Mouse (Mus musculus) forebrain, embryonic 10.5 days (tissue): ENCODE measurements around the gene Lrch4. TPM values are rescaled to one million over a fixed set of nuclear protein-coding genes. Genes with fewer than 3 reads are reported as not detected.

Source experiments
- DNase-seq: peaks from one replicate; pipeline ENCODE4 v3.0.0-alpha.2; 2017; ENCODE audit warnings: low spot score; ENCODE audit errors: extremely low spot score
- H3K27ac ChIP-seq: fragments of 300-500 bp; sonication (generic); 2 replicates; pipeline ENCODE4 v1.5.1; 2016; ENCODE audit warnings: mild to moderate bottlenecking
- H3K27me3 ChIP-seq: fragments of 300-500 bp; sonication (generic); 2 replicates; pipeline ENCODE4 v1.6.1; 2016; ENCODE audit warnings: mild to moderate bottlenecking; ENCODE audit not compliant: poor library complexity, severe bottlenecking
- H3K36me3 ChIP-seq: fragments of 300-500 bp; sonication (generic); replicated peaks from 2 replicates; pipeline ENCODE4 v1.6.1; 2016; ENCODE audit warnings: mild to moderate bottlenecking, moderate library complexity
- H3K4me1 ChIP-seq: fragments of 300-500 bp; sonication (generic); 2 replicates; pipeline ENCODE4 v1.6.1; 2016
- H3K4me3 ChIP-seq: fragments of 300-500 bp; sonication (generic); 2 replicates; pipeline ENCODE4 v1.5.1; 2016; ENCODE audit warnings: mild to moderate bottlenecking, moderate library complexity
- H3K9me3 ChIP-seq: fragments of 300-500 bp; sonication (generic); 2 replicates; pipeline ENCODE4 v1.6.1; 2016; ENCODE audit warnings: mild to moderate bottlenecking, moderate library complexity
- WGBS: fragments of 180-500 bp; shearing (Covaris S2); methylation state at CpG from one replicate; pipeline ENCODE4 v1.1.7; 2016; 5-methylcytosine and 5-hydroxymethylcytosine counted together
- polyA plus RNA-seq: library from polyadenylated mRNA; unstranded; fragments of >200 nt; fragmentation: Nextera tagmentation; extraction: Ambion mirVana; gene quantifications from 2 replicates; pipeline ENCODE4 v1.2.1, GENCODE M21; 2016

Gene Lrch4
- polyA plus RNA-seq, 1 experiment from 2014 or later, result 29.0 TPM

DNA sequence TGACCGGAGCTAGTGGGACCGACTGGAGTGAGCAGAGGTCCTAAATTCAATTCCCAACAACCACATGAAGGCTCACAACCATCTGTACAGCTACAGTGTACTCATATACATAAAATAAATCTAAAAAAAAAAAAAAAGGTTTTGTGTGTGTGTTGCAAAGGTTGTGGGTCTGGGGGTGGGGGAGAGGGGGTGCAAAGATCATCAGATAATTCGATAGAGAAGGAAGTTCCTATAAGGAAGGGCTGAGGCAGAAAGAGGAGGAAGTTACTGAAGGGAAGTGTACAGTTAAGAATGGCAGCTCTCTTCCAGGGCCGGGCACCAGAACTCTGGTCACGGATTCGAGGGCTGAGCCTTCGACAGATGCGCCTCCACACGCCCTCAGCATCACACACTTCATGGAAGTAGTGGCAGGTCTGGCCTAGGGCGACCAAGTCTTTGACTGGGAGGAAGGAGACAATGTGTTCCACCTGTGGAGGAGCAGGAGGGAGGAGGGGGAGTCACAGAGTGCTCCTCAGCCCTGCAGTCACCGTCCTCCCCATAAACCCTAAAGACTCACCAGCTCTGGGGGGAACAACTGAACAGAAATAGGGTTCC is 4.9 kb upstream of the Lrch4 start:
- Histone ChIP-seq H3K4me1 (peaks cover 33% of the 10 kb centered on the region), H3K36me3 (no peaks in the 10 kb centered on the region), H3K27ac (no peak overlapping the region), H3K4me3 (no peak overlapping the region), H3K27me3 (no peaks in the 10 kb centered on the region), H3K9me3 (no peaks in the 10 kb centered on the region)
- no peak for DNase-seq
- 85% methylated on average over 11 of the region's 11 CpGs for WGBS

DNA sequence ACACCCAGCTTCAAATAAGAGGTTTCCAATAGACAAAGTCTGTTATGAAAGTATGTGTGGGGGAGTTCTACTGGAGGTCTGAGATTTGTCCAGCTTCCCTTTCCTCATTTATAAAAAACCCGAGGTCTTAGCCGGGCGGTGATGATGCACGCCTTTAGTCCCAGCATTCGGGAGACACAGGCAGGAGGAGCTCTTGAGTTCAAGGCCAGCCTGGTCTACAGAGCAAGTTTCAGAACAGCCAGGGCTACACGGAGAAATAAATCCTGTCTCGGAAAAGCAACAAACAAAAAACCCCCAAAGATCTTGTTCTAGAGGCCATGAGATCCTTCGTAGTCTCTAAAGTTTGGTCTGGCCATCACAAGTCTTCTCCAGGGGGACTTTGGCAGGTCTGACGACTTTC is 930 bp upstream of the Lrch4 start:
- DNase-seq, result no peak
- peaks cover 23% of the 10 kb centered on the region for H3K36me3 ChIP-seq

GRCm38 (mm10) chr5:137629306-137629721 is 393 bp downstream of the Lrch4 start:
- H3K4me1 ChIP-seq, result peaks cover 68% of the 10 kb centered on the region
- DNase-seq, result no peak
- H3K27ac ChIP-seq, result peak overlapping the region; percentile 93
- H3K4me3 ChIP-seq, result peak overlapping the region; percentile 72
- H3K27me3 ChIP-seq, result no peaks in the 10 kb centered on the region
- H3K36me3 ChIP-seq, result peaks cover 36% of the 10 kb centered on the region
- WGBS, result under 1% methylated on average over 23 of the region's 23 CpGs
- H3K9me3 ChIP-seq, result no peaks in the 10 kb centered on the region

More for the DNA sequence above, 930 bp upstream of the Lrch4 start:
- no peaks in the 10 kb centered on the region for H3K27me3 ChIP-seq
- no peaks in the 10 kb centered on the region for H3K9me3 ChIP-seq
- peaks cover 67% of the 10 kb centered on the region for H3K4me1 ChIP-seq
- H3K4me3 ChIP-seq, result peak overlapping the region; percentile 72
- WGBS, result 2% methylated on average over 9 of the region's 9 CpGs
- H3K27ac ChIP-seq, result peak overlapping the region; percentile 93

DNA sequence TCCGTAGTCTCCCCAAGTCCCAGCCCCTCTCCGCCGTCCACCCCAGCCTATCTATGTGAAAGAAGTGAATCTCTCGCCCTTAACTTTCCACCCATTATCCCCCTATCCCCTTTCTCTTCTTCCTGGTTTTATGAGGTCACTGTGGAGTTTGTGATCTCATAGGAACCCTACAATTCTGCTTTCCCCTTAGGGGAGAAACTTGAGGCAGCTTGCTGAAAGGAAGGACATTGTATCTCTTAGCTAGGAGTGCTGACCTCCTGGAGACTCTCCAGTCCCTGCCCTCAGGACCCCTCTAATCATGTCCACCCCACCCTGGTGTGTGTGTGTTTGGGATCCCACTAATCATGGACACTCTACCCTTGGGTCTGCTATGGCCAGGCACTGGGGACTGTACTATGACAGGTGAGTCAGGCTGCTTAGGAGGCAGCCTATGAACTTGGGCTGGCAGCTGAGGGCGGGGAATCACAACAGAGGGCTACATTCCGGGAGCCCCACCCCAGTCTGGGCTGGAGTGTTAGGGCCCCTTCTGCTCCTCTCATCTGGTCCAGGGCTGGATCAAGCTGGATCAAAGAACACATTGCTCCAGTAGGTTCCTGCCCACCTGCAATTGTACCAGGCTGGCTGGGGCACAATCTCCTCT is 1.1 kb downstream of the Lrch4 start:
- H3K27me3 ChIP-seq, result no peaks in the 10 kb centered on the region
- H3K9me3 ChIP-seq, result no peaks in the 10 kb centered on the region
- H3K4me3 ChIP-seq, result peak overlapping the region; percentile 72
- H3K4me1 ChIP-seq, result peaks cover 63% of the 10 kb centered on the region
- H3K27ac ChIP-seq, result peak overlapping the region; percentile 93
- 22% methylated on average over 6 of the region's 6 CpGs for WGBS
- H3K36me3 ChIP-seq, result peaks cover 43% of the 10 kb centered on the region
- DNase-seq, result no peak

GRCm38 (mm10) chr5:137630602-137631001 is 1.7 kb downstream of the Lrch4 start:
- WGBS, result 57% methylated on average over 3 of the region's 3 CpGs
- H3K4me3 ChIP-seq, result peak overlapping the region; percentile 72
- peaks cover 49% of the 10 kb centered on the region for H3K36me3 ChIP-seq
- H3K4me1 ChIP-seq, result peaks cover 58% of the 10 kb centered on the region
- H3K9me3 ChIP-seq, result no peaks in the 10 kb centered on the region
- H3K27ac ChIP-seq, result peak overlapping the region; percentile 93
- no peak for DNase-seq
- H3K27me3 ChIP-seq, result no peaks in the 10 kb centered on the region

DNA sequence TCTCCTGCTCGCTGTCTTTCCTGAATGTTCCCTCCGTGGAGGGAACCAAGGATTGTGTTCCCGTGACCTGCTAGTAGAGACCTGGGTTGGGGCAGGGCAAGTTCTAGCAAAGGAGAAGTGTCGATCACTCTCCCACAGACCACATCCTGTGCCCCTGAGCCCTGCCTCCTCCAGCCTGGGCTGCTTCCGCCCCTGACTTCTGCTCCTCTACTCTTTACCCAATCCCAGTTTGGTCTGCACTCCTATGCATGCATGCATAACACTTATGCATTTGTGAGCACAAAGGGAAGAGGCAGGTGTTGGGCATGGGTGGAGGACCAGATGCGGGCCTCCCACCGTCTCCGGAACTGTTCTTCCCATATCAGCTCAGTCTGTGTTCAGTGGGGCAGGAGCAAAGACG is 2.2 kb downstream of the Lrch4 start:
- Histone ChIP-seq H3K36me3 (peaks cover 55% of the 10 kb centered on the region), H3K4me1 (peaks cover 54% of the 10 kb centered on the region), H3K27me3 (no peaks in the 10 kb centered on the region), H3K27ac (peak overlapping the region; percentile 93), H3K9me3 (no peaks in the 10 kb centered on the region), H3K4me3 (peak overlapping the region; percentile 72)
- no peak for DNase-seq
- WGBS, result 82% methylated on average over 9 of the region's 9 CpGs

DNA sequence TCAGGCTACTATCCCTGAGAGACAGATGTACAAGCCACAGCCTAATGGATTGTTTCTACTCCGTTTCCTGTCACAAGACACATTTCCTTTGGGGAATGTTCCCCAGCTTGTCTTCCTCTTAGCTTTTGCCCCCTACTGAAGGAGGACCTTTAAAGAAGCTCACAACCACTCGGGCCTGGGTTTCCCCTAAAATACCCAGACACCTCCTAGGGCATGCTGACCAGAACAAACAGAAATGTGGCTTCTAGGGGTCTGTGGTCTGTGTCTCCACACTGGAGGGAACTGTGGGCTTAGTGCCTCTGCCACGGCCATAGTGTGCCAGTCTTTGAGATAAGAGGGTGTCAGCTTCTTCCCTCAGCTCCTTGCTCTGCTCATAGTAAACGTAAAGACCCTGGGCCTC is 2.7 kb downstream of the Lrch4 start:
- peak overlapping the region; percentile 93; the same call in 1 of the 2 replicates for H3K27ac ChIP-seq
- 81% methylated on average over 4 of the region's 4 CpGs for WGBS
- no peak for DNase-seq

GRCm38 (mm10) chr5:137633397-137634084 is 4.6 kb downstream of the Lrch4 start:
- whole genome bisulfite sequencing, result 85% methylated on average over 12 of the region's 12 CpGs
- peaks cover 78% of the 10 kb centered on the region for H3K36me3 ChIP-seq

More for the DNA sequence above, 2.7 kb downstream of the Lrch4 start:
- Histone ChIP-seq H3K36me3 (peaks cover 59% of the 10 kb centered on the region), H3K27me3 (no peaks in the 10 kb centered on the region), H3K4me1 (peaks cover 54% of the 10 kb centered on the region), H3K4me3 (peak overlapping the region; percentile 72; the same call in 1 of the 2 replicates), H3K9me3 (no peaks in the 10 kb centered on the region)

GRCm38 (mm10) chr5:137639472-137639871 is 10.6 kb downstream of the Lrch4 start:
- peaks cover 16% of the 10 kb centered on the region for H3K4me1 ChIP-seq
- no peak overlapping the region for H3K27ac ChIP-seq
- H3K4me3 ChIP-seq, result no peak overlapping the region
- H3K36me3 ChIP-seq, result peaks cover 84% of the 10 kb centered on the region
- DNase-seq, result no peak
- 84% methylated on average over 7 of the region's 7 CpGs for WGBS
- H3K9me3 ChIP-seq, result no peaks in the 10 kb centered on the region
- peaks cover 23% of the 10 kb centered on the region for H3K27me3 ChIP-seq

More at GRCm38 (mm10) chr5:137633397-137634084, 4.6 kb downstream of the Lrch4 start:
- Histone ChIP-seq H3K4me1 (peaks cover 38% of the 10 kb centered on the region), H3K27ac (no peak overlapping the region), H3K27me3 (no peaks in the 10 kb centered on the region), H3K4me3 (no peak overlapping the region), H3K9me3 (no peaks in the 10 kb centered on the region)
- no peak for DNase-seq

DNA sequence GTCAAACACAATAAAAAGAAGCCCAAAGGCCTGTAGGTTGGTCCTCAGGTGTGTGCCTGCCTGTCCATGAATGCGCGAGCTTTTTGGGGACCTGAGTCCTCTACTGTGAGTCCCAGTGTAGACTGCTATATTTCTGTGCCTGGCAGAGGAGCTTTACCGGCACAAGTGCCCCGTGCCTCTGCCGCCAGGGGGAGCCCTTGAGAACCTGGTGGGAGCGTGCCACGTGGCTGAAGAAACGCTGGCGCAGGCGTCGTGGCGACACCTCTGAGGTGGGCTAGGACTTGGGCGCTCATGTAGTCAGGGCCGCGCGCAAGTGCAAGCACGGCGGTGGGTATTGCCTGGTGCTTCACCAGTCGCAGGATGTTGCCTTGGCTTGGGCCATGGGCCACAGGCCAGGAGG is 12.1 kb downstream of the Lrch4 start, which contains the start of gene Sap25:
Gene Sap25, plus strand, starts transcription at position 281 of the 400 bp plus-strand sequence.
- peaks cover 30% of the 10 kb centered on the region for H3K4me1 ChIP-seq
- H3K27ac ChIP-seq, result no peak within 1 kb of the TSS
- H3K27me3 ChIP-seq, result peaks cover 38% of the 10 kb centered on the region
- no peak for DNase-seq
- peaks cover 68% of the 10 kb centered on the region for H3K36me3 ChIP-seq
- H3K9me3 ChIP-seq, result no peaks in the 10 kb centered on the region
- WGBS, result 88% methylated on average over 19 of the region's 19 CpGs
- H3K4me3 ChIP-seq, result no peak within 1 kb of the TSS

DNA sequence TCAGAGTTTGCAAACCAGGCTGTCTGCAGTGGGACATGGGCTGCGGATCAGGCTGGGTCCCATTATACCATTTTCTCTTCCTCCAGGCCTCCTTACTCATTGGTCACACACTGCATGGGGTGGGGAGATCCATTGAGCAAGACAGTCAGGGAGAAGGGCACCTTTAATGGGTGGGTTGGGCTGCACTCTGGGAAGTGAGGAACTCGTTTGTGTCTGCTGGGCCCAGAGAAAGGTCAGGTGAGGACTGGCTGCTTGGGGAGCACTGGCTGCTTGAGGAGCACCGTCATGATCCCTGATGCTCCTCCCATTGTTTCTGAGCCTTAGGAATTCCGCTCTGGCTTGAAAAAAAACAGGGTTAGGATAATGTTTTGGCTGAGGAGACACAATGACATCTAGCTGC is 14.0 kb downstream of the Lrch4 start:
- H3K27me3 ChIP-seq, result peaks cover 52% of the 10 kb centered on the region
- H3K27ac ChIP-seq, result no peak overlapping the region
- H3K9me3 ChIP-seq, result no peaks in the 10 kb centered on the region
- no peak overlapping the region for H3K4me3 ChIP-seq
- H3K4me1 ChIP-seq, result peaks cover 33% of the 10 kb centered on the region
- H3K36me3 ChIP-seq, result peaks cover 49% of the 10 kb centered on the region
- no peak for DNase-seq
- 59% methylated on average over 4 of the region's 4 CpGs for WGBS

DNA sequence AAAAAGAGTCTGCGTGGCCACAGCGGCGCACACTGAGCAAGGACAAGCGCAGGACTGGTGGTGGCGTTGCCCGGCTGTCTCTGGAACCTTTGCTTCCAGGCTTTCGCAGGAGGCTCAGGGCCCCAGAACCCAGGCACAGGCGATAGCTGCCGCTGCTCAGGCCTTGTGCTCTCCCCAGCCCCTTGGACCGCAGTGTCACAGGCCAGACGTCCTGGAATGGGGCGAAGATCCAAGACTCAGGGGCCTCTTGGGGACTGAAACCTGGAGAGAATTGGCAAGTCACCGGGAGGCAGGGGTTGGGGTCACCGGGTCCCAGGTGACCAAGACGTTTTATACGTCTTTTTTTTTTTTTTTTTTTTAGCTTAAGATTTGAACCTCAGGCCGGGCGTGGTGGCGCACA is 15.6 kb downstream of the Lrch4 start:
- 42% methylated on average over 19 of the region's 19 CpGs for WGBS
- H3K4me1 ChIP-seq, result peaks cover 41% of the 10 kb centered on the region
- peaks cover 52% of the 10 kb centered on the region for H3K27me3 ChIP-seq
- peak overlapping the region; percentile 2; the same call in 1 of the 2 replicates for H3K27ac ChIP-seq
- no peak overlapping the region; the same call in 1 of the 2 replicates for H3K4me3 ChIP-seq
- no peaks in the 10 kb centered on the region for H3K9me3 ChIP-seq
- no peak for DNase-seq
- H3K36me3 ChIP-seq, result peaks cover 33% of the 10 kb centered on the region
